Mouse (Mus musculus) myocyte (in vitro differentiated cells): Measurements from ENCODE around the gene Unc93a2. TPM values are rescaled to one million over a fixed set of nuclear protein-coding genes. Genes with fewer than 3 reads are reported as not detected.

Experiments used
- polyA plus RNA-seq: library from polyadenylated mRNA; unstranded; fragments of >200 nt; fragmentation: generic; extraction: Trizol; gene quantifications from one replicate; pipeline ENCODE4 v1.2.1, GENCODE M21; 2012; ENCODE audit warnings: missing spikeins

Unc93a2 gene
- polyA plus RNA-seq, 1 experiment, result not detected

Other genes with a start within 250 kb of the Unc93a2 start
- 56.9 TPM for gene Rps6ka2, start 215.3 kb downstream of the Unc93a2 start, polyA plus RNA-seq
- gene Tcp10a, start 60.8 kb downstream of the Unc93a2 start, polyA plus RNA-seq, result not detected
- not detected for gene Ttll2, start 32.8 kb downstream of the Unc93a2 start, polyA plus RNA-seq
- gene Gm49630, start 13.5 kb downstream of the Unc93a2 start, polyA plus RNA-seq, result not detected